Mouse (Mus musculus): Measurements from ENCODE around the gene Olfr56. TPM values are rescaled to one million over a fixed set of nuclear protein-coding genes. Genes with fewer than 3 reads are reported as not detected.

The Olfr56 gene
- total RNA-seq, 1 experiment, result not detected

DNA sequence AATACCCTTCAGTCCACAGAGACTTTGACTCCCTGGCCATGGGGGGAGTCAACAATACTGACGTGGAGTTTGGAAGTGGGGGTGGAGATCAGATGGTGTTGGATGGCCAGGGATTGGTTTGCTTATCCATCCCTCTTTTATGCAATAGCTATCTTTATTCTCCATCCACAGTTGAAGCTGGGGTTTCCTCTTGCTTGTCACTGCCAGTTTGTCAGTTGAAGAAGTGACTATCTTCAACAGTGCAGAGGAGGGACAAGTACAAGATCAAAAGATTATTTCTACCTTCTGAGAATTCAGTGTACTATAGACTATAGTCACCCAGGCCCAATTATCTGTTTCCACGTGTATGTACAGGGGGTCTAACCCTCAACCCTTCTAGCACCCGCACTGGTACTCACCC lies 105.1 kb downstream of the Olfr56 start:
- H3K4me1 ChIP-seq (ENCODE audit: control insufficient read depth in 2 of 2, insufficient read depth in 2 of 2, low read length in 2 of 2, poor library complexity in 1 of 2), result peaks cover 0 to 3% of the 10 kb centered on the region in 2 experiments; a peak in 1 of 4 replicates
- no peak for DNase-seq (ENCODE audit: low read depth, low spot score)
- H3K27ac ChIP-seq (ENCODE audit: insufficient read depth, low read depth, low read length, poor library complexity, severe bottlenecking), result no peak overlapping the region
- TF ChIP-seq MAFK (IDR thresholded peaks at IDR 0.05; ENCODE audit: insufficient read depth, low read depth, low read length) (no peak), HCFC1 (IDR thresholded peaks at IDR 0.05; ENCODE audit: borderline replicate concordance, insufficient read depth, low read length) (no peak), ZC3H11A (IDR thresholded peaks at IDR 0.05; ENCODE audit: borderline replicate concordance, low read depth, low read length) (no peak), ZNF384 (IDR thresholded peaks at IDR 0.05; ENCODE audit: low read depth, low read length) (no peak), CHD2 (IDR thresholded peaks at IDR 0.05; ENCODE audit: low read depth, low read length) (no peak)
- in situ Hi-C loops (cut with MboI; ENCODE audit: low sequenced_read_pairs in 2 of 2, unreplicated experiment in 2 of 2), result no loop called here
- H3K9me3 ChIP-seq (ENCODE audit: control insufficient read depth, insufficient read depth, low read depth, low read length), result no peaks in the 10 kb centered on the region
- H3K36me3 ChIP-seq (ENCODE audit: control insufficient read depth, insufficient read depth, low read length, poor library complexity, severe bottlenecking), result no peaks in the 10 kb centered on the region
- no peak overlapping the region for H3K4me3 ChIP-seq (ENCODE audit: insufficient read depth in 1 of 2, low read depth in 1 of 2, low read length in 2 of 2, poor library complexity in 1 of 2, severe bottlenecking in 1 of 2)
- no peak overlapping the region for H3K9ac ChIP-seq (ENCODE audit: insufficient read depth, low read depth, low read length, poor library complexity, severe bottlenecking)

DNA sequence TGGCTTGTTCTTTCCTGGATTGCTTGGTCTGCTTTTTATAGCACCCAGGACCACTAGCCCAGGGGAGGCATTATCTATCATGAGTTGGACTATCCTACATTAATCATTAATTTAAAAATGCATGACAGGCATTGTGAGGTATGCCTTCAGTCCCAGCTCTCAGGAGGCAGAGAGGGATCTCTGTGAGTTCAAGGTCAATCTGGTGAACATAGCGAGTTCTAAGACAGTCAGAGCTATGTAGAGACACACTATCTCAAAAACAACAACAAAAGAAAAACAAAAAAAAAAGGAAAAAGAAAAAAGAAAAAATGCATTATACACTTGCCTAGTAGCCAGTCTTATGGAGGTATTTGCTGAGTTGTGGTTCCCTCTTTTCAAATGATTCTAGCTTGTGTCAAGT lies 105.7 kb downstream of the Olfr56 start:
- Histone ChIP-seq H3K9ac (ENCODE audit: insufficient read depth, low read depth, low read length, poor library complexity, severe bottlenecking) (no peak overlapping the region), H3K9me3 (ENCODE audit: control insufficient read depth, insufficient read depth, low read depth, low read length) (no peaks in the 10 kb centered on the region), H3K36me3 (ENCODE audit: control insufficient read depth, insufficient read depth, low read length, poor library complexity, severe bottlenecking) (no peaks in the 10 kb centered on the region), H3K4me3 (ENCODE audit: insufficient read depth in 1 of 2, low read depth in 1 of 2, low read length in 2 of 2, poor library complexity in 1 of 2, severe bottlenecking in 1 of 2) (no peak overlapping the region), H3K4me1 (ENCODE audit: control insufficient read depth in 2 of 2, insufficient read depth in 2 of 2, low read length in 2 of 2, poor library complexity in 1 of 2) (peaks cover 0 to 3% of the 10 kb centered on the region in 2 experiments; a peak in 1 of 4 replicates), H3K27ac (ENCODE audit: insufficient read depth, low read depth, low read length, poor library complexity, severe bottlenecking) (no peak overlapping the region)
- in situ Hi-C loops (cut with MboI; ENCODE audit: low sequenced_read_pairs in 2 of 2, unreplicated experiment in 2 of 2), result no loop called here
- TF ChIP-seq CHD2 (IDR thresholded peaks at IDR 0.05; ENCODE audit: low read depth, low read length), result no peak
- TF ChIP-seq ZC3H11A (IDR thresholded peaks at IDR 0.05; ENCODE audit: borderline replicate concordance, low read depth, low read length), result no peak
- no peak for TF ChIP-seq HCFC1 (IDR thresholded peaks at IDR 0.05; ENCODE audit: borderline replicate concordance, insufficient read depth, low read length)
- TF ChIP-seq MAFK (IDR thresholded peaks at IDR 0.05; ENCODE audit: insufficient read depth, low read depth, low read length), result no peak
- no peak for DNase-seq (ENCODE audit: low read depth, low spot score)

DNA sequence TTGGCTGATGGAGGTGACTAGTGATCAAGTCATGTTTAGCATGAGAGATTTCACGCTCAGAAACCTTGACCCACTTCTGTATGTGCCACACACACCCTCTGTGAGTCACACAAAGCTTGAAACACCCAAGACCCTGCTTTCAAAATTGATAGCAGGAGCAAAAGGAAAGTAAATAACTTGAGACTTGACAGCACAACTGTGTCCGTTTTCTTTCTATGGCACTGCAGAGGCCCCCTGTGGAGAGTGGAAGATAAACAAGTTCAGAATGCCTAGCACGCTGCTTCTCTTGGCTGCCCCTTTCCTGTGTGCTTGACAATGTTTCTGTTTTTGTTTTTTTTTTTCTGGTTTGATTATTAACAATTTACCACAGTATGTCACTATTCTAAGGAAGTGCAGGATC lies 106.2 kb downstream of the Olfr56 start:
- TF ChIP-seq CHD2 (IDR thresholded peaks at IDR 0.05; ENCODE audit: low read depth, low read length), result no peak
- no peak for TF ChIP-seq HCFC1 (IDR thresholded peaks at IDR 0.05; ENCODE audit: borderline replicate concordance, insufficient read depth, low read length)
- no peak for TF ChIP-seq ZC3H11A (IDR thresholded peaks at IDR 0.05; ENCODE audit: borderline replicate concordance, low read depth, low read length)
- no peak for TF ChIP-seq ZNF384 (IDR thresholded peaks at IDR 0.05; ENCODE audit: low read depth, low read length)
- no peak for TF ChIP-seq MAFK (IDR thresholded peaks at IDR 0.05; ENCODE audit: insufficient read depth, low read depth, low read length)
- Histone ChIP-seq H3K9me3 (ENCODE audit: control insufficient read depth, insufficient read depth, low read depth, low read length) (no peaks in the 10 kb centered on the region), H3K4me3 (ENCODE audit: insufficient read depth in 1 of 2, low read depth in 1 of 2, low read length in 2 of 2, poor library complexity in 1 of 2, severe bottlenecking in 1 of 2) (no peak overlapping the region), H3K9ac (ENCODE audit: insufficient read depth, low read depth, low read length, poor library complexity, severe bottlenecking) (no peak overlapping the region), H3K36me3 (ENCODE audit: control insufficient read depth, insufficient read depth, low read length, poor library complexity, severe bottlenecking) (no peaks in the 10 kb centered on the region), H3K27ac (ENCODE audit: insufficient read depth, low read depth, low read length, poor library complexity, severe bottlenecking) (no peak overlapping the region), H3K4me1 (ENCODE audit: control insufficient read depth in 2 of 2, insufficient read depth in 2 of 2, low read length in 2 of 2, poor library complexity in 1 of 2) (peaks cover 0 to 3% of the 10 kb centered on the region in 2 experiments; a peak in 1 of 4 replicates)
- in situ Hi-C loops (cut with MboI; ENCODE audit: low sequenced_read_pairs in 2 of 2, unreplicated experiment in 2 of 2), result no loop called here
- no peak for DNase-seq (ENCODE audit: low read depth, low spot score)

DNA sequence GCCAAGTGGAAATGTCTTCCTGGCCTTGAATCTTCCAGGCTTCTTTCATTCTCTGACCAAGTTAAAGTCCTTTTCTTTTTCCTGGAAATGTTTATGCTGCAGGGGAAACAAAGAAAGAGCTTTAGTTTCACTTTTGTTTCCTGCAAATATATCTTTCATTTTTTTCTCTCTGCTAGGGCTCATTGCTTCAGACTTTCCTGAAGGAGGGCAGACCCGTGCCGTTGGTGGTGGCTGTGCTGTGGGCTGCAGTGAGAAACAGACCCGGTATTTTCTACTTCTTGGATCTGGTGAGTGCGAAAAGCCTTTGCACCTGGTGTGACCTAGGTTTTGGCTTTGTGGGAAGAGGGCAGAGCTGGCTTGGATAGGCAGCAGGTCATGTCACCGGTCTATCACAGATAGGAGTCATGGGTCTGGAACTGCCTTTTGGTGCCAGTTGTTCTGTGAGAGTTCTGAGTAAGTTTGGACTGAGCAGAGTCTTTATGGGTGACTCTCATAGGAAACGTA lies 108.2 kb downstream of the Olfr56 start:
- H3K4me1 ChIP-seq (ENCODE audit: control insufficient read depth in 2 of 2, insufficient read depth in 2 of 2, low read length in 2 of 2, poor library complexity in 1 of 2), result peaks cover 0 to 3% of the 10 kb centered on the region in 2 experiments; a peak in 1 of 4 replicates
- TF ChIP-seq ZC3H11A (IDR thresholded peaks at IDR 0.05; ENCODE audit: borderline replicate concordance, low read depth, low read length), result no peak
- no peak for TF ChIP-seq CHD2 (IDR thresholded peaks at IDR 0.05; ENCODE audit: low read depth, low read length)
- TF ChIP-seq MAFK (IDR thresholded peaks at IDR 0.05; ENCODE audit: insufficient read depth, low read depth, low read length), result no peak
- TF ChIP-seq ZNF384 (IDR thresholded peaks at IDR 0.05; ENCODE audit: low read depth, low read length), result no peak
- TF ChIP-seq HCFC1 (IDR thresholded peaks at IDR 0.05; ENCODE audit: borderline replicate concordance, insufficient read depth, low read length), result no peak
- in situ Hi-C loops (cut with MboI; ENCODE audit: low sequenced_read_pairs in 2 of 2, unreplicated experiment in 2 of 2), result no loop called here

More for the DNA sequence above, 108.2 kb downstream of the Olfr56 start:
- no peak for DNase-seq (ENCODE audit: low read depth, low spot score)
- H3K4me3 ChIP-seq (ENCODE audit: insufficient read depth in 1 of 2, low read depth in 1 of 2, low read length in 2 of 2, poor library complexity in 1 of 2, severe bottlenecking in 1 of 2), result no peak overlapping the region
- H3K9me3 ChIP-seq (ENCODE audit: control insufficient read depth, insufficient read depth, low read depth, low read length), result no peaks in the 10 kb centered on the region
- no peak overlapping the region for H3K9ac ChIP-seq (ENCODE audit: insufficient read depth, low read depth, low read length, poor library complexity, severe bottlenecking)
- H3K27ac ChIP-seq (ENCODE audit: insufficient read depth, low read depth, low read length, poor library complexity, severe bottlenecking), result no peak overlapping the region
- no peaks in the 10 kb centered on the region for H3K36me3 ChIP-seq (ENCODE audit: control insufficient read depth, insufficient read depth, low read length, poor library complexity, severe bottlenecking)
